Mouse (Mus musculus) heart, embryonic 16.5 days (tissue): ENCODE data around the gene Tead1. TPM values are rescaled to one million over a fixed set of nuclear protein-coding genes. Genes with fewer than 3 reads are reported as not detected.

Experiments used
- ATAC-seq: fragments of 200-750 bp; cut with Nextera tagmentation; replicated peaks from 2 replicates; pipeline ENCODE4 v1.8.0; 2017; ENCODE audit warnings: moderate number of reproducible peaks; ENCODE audit not compliant: insufficient read depth, low FRiP score; ENCODE audit errors: extremely low read depth
- H3K27ac ChIP-seq: fragments of 300-500 bp; sonication (generic); 2 replicates; pipeline ENCODE4 v1.5.1; 2014; ENCODE audit warnings: mild to moderate bottlenecking, low read length, control low read depth, moderate library complexity
- H3K27me3 ChIP-seq: fragments of 300-500 bp; sonication (generic); 2 replicates; pipeline ENCODE4 v1.6.1; 2014; ENCODE audit warnings: low read length, mixed read lengths; ENCODE audit not compliant: control insufficient read depth, insufficient read depth
- H3K36me3 ChIP-seq: fragments of 300-500 bp; sonication (generic); 2 replicates; pipeline ENCODE4 v1.6.1; 2014; ENCODE audit not compliant: control insufficient read depth, insufficient read depth
- H3K4me1 ChIP-seq: fragments of 300-500 bp; sonication (generic); 2 replicates; pipeline ENCODE4 v1.6.1; 2014; ENCODE audit warnings: low read length, mixed read lengths; ENCODE audit not compliant: control insufficient read depth, insufficient read depth
- H3K4me2 ChIP-seq: fragments of 300-500 bp; sonication (generic); 2 replicates; pipeline ENCODE4 v1.6.1; 2014; ENCODE audit warnings: low read depth, mild to moderate bottlenecking, control low read depth, low read length
- H3K4me3 ChIP-seq: fragments of 300-500 bp; sonication (generic); 2 replicates; pipeline ENCODE4 v1.5.1; 2014; ENCODE audit warnings: mild to moderate bottlenecking, control low read depth, low read length
- H3K9ac ChIP-seq: fragments of 300-500 bp; sonication (generic); 2 replicates; pipeline ENCODE4 v1.6.1; 2014; ENCODE audit warnings: low read length, control low read depth
- H3K9me3 ChIP-seq: fragments of 300-500 bp; sonication (generic); replicated peaks from 2 replicates; pipeline ENCODE4 v1.6.1; 2016; ENCODE audit warnings: low read length; ENCODE audit not compliant: control insufficient read depth
- WGBS: fragments of 180-500 bp; shearing (Covaris S2); extraction: QIAGEN DNeasy Blood & Tissue Kit; methylation state at CpG from one replicate; pipeline ENCODE4 v1.1.7; 2014; 5-methylcytosine and 5-hydroxymethylcytosine counted together
- polyA plus RNA-seq: library from polyadenylated mRNA; unstranded; fragments of >200 nt; fragmentation: Nextera tagmentation; extraction: Ambion mirVana; gene quantifications from 2 replicates; pipeline ENCODE4 v1.2.1, GENCODE M21; 2015

The Tead1 gene
- polyA plus RNA-seq, 1 experiment from 2014 or later, result 19.4 TPM

DNA sequence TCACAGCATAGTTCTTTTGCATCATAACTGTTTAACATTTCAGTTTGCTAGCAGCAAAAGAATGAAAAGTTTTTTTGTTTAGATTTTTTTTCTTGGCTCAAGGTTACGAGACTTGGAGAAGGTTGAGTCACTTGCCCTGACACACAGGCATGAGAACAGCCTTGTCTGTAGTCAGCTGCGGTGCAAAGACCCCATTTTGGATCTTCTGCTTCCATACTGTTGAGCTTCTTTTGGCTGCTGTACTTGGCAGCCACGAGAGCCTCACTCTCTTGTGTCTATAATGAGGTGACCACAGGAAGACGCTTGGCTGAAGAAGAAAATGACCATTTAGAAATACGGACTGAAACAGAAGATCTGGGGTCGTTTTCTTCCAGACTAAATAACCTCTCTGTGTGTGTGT is 159.0 kb downstream of the Tead1 start:
- no peak overlapping the region for H3K4me2 ChIP-seq
- no peak overlapping the region for H3K4me3 ChIP-seq
- no peaks in the 10 kb centered on the region for H3K4me1 ChIP-seq
- H3K27ac ChIP-seq, result no peak overlapping the region
- WGBS, result 83% methylated on average over 6 of the region's 6 CpGs
- no peak for ATAC-seq
- no peaks in the 10 kb centered on the region; the same call in 1 of the 2 replicates for H3K36me3 ChIP-seq
- no peak overlapping the region for H3K9ac ChIP-seq
- peaks cover 10% of the 10 kb centered on the region; the same call in 1 of the 2 replicates for H3K9me3 ChIP-seq
- no peaks in the 10 kb centered on the region for H3K27me3 ChIP-seq

DNA sequence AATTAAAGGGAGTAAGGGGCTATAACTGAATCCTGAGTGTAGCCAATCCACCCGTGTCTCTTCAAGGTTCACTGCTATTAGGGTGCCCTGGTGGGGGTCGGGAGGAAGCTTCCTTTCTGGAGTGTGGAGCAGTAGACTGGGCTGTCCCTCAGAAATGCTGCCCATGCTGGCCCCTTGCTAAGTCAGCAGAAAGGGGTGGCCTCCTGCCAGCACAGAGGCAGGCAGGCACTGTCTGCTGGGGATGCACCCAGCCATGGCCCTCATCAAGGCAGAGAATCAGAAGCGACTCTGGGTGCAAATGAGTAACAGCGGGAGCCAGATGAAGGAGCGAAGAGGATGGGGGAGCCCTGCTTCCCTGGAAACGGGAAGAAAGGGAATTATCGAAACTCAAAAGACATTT is 161.2 kb downstream of the Tead1 start:
- Histone ChIP-seq H3K4me3 (no peak overlapping the region), H3K36me3 (no peaks in the 10 kb centered on the region; the same call in 1 of the 2 replicates), H3K4me2 (no peak overlapping the region), H3K27me3 (no peaks in the 10 kb centered on the region), H3K27ac (no peak overlapping the region), H3K9me3 (peaks cover 10% of the 10 kb centered on the region; the same call in 1 of the 2 replicates), H3K9ac (no peak overlapping the region), H3K4me1 (no peaks in the 10 kb centered on the region)
- ATAC-seq, result no peak
- 57% methylated on average over 7 of the region's 7 CpGs for WGBS

DNA sequence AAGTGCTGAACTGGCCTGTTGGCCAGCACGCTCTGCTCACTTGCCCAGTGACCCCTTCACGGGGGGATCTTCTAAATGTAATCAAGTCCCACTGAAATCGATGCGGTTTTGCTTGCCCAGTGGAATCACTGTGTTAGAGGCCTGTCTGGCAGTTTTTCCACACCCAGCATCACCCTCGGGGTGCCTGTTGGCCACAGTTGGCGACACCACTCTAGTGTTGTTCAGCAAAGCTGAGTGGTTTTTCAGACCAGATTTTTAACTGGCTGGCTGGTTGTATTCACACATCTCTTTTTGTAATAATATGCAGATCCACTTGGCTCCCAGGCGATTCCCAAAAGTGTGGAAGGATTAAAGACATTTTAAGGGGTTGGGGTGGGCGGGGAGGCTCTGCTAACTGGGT is 161.8 kb downstream of the Tead1 start:
- Histone ChIP-seq H3K36me3 (no peaks in the 10 kb centered on the region; the same call in 1 of the 2 replicates), H3K27me3 (no peaks in the 10 kb centered on the region), H3K4me3 (no peak overlapping the region), H3K9me3 (peaks cover 10% of the 10 kb centered on the region; the same call in 1 of the 2 replicates), H3K4me1 (no peaks in the 10 kb centered on the region), H3K4me2 (no peak overlapping the region), H3K9ac (no peak overlapping the region), H3K27ac (no peak overlapping the region)
- WGBS, result 56% methylated on average over 8 of the region's 8 CpGs
- no peak for ATAC-seq

DNA sequence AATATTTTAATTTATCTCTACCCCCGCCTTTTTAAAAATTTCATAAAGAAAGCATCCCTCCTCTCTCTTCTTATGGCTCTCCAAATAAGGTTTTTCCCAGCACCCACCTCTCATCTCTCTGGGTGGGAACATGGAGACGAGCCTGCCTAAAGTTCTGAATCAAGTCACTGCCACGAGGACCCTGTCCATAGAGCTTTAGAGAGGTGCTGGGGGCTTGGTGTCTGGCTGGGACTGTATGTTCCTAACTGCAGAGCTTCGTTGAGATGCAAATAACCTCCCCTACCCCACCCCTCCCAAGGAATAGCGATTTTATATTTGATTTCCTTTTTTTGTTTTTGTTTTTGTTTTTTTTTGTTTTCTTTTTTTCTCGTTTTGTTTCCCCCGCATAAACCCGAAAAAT is 162.4 kb downstream of the Tead1 start:
- Histone ChIP-seq H3K4me3 (no peak overlapping the region), H3K36me3 (no peaks in the 10 kb centered on the region; the same call in 1 of the 2 replicates), H3K27me3 (no peaks in the 10 kb centered on the region), H3K4me1 (no peaks in the 10 kb centered on the region), H3K27ac (no peak overlapping the region), H3K9me3 (peaks cover 10% of the 10 kb centered on the region; the same call in 1 of the 2 replicates), H3K9ac (no peak overlapping the region), H3K4me2 (peak overlapping the region; percentile 51; the same call in 1 of the 2 replicates)
- ATAC-seq, result no peak
- WGBS, result 40% methylated on average over 8 of the region's 8 CpGs

DNA sequence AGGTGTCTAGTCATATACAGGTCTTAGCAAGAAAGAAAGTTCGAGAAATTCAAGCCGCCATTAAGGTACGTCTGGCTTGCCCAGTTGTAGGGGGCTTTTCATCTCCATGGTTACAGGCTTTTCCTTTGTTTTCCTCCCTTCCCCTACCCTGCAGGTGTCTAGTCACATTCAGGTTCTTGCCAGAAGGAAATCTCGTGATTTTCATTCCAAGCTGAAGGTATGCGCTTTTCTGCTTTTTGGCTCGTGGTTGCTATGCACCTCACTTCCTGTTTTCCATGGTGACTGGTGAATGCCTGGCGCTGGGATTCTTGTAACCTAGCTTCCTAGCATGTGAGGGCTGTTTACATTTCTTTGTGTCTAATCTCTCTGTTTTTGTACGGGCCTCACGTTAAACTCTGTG is 162.8 kb downstream of the Tead1 start:
- H3K4me2 ChIP-seq, result peak overlapping the region; percentile 51
- no peak for ATAC-seq
- no peaks in the 10 kb centered on the region for H3K4me1 ChIP-seq
- peaks cover 7% of the 10 kb centered on the region; the same call in 1 of the 2 replicates for H3K9me3 ChIP-seq
- no peak overlapping the region for H3K27ac ChIP-seq
- 44% methylated on average over 9 of the region's 9 CpGs for WGBS
- H3K27me3 ChIP-seq, result no peaks in the 10 kb centered on the region
- H3K4me3 ChIP-seq, result peak overlapping the region; percentile 18; the same call in 1 of the 2 replicates
- H3K36me3 ChIP-seq, result no peaks in the 10 kb centered on the region; the same call in 1 of the 2 replicates
- no peak overlapping the region for H3K9ac ChIP-seq

DNA sequence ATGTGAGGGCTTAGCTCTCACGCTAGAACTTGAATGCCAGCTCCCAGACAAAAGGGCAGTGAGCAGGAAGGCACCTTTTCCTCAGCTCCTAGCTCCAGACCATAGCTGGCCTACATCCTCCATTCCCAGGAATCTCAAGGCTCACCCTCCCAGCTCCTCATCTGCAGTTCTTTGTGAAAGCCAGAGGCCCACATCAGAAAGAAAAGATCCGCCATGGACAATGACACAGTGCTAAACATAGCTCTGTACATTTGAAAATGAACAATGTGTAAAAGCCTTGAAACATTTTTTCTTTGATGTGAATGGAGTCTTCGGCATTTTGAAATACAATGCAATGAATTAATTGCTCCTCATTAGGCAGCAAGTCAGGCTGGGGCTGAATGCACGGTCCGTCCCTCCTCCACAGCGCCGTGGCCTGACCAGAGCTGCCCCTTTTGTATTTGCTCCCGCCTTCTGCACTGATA is 172.2 kb downstream of the Tead1 start:
- Histone ChIP-seq H3K27ac (no peak overlapping the region), H3K4me3 (no peak overlapping the region), H3K9ac (no peak overlapping the region), H3K27me3 (no peaks in the 10 kb centered on the region), H3K4me1 (peaks cover 38% of the 10 kb centered on the region), H3K36me3 (peaks cover 7% of the 10 kb centered on the region), H3K4me2 (no peak overlapping the region), H3K9me3 (no peaks in the 10 kb centered on the region)
- WGBS, result 38% methylated on average over 8 of the region's 8 CpGs
- no peak for ATAC-seq

DNA sequence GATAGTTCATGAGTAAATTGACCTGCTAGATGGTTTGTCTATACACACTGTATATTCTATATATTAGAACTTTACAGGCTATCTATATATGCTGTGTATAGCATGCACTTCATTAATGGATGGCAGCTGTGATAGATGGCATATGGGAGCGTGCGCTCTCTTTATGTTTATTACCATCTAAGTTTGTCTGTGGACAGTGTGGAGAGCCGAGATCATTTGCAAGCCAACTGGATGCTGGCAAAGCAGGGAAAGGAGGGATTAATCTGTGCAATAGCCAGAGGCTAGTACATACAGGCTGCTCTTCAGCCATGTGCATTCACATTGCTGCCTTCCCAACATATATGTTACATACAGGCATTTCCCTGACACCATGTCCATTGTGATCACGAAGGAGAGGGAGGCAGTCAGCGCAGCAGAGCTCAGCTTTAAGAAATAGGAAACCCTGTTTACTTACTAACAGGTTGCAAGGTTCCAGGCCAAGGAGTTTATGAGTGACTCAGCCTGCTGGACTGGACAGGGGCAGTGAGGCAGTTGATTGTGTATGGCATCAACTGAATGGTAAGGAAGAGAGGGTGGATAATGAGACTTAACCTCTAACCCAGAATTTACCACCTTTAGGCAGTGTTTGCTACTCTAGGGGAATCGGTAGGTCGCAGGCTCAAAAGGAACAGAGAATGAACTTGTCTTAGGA is 173.2 kb downstream of the Tead1 start:
- H3K9me3 ChIP-seq, result no peaks in the 10 kb centered on the region
- peaks cover 9% of the 10 kb centered on the region for H3K36me3 ChIP-seq
- H3K4me3 ChIP-seq, result no peak overlapping the region
- peaks cover 38% of the 10 kb centered on the region for H3K4me1 ChIP-seq
- 71% methylated on average over 7 of the region's 7 CpGs for WGBS
- no peak overlapping the region for H3K27ac ChIP-seq
- no peaks in the 10 kb centered on the region for H3K27me3 ChIP-seq
- no peak for ATAC-seq
- no peak overlapping the region for H3K4me2 ChIP-seq
- H3K9ac ChIP-seq, result no peak overlapping the region

DNA sequence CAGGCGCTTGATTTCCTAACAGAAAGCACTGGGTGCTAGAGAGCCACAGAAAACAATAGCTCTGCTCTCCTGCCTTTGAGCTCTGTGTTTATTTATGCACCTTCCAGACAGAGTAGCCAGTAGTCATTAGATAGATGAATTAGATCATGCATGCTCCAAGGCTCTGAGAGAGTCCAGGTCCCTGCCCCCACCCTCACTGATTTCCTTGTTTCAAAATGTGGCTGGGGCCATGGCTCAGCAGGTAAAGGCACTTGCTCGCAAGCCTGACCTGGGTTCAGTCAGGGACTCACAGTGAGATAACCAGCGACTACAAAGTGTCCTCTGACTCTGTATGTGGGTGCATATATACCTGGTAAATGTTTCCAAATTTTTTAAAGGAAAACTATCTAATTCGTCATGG is 174.7 kb downstream of the Tead1 start:
- Histone ChIP-seq H3K4me3 (no peak overlapping the region), H3K9ac (no peak overlapping the region), H3K27ac (no peak overlapping the region), H3K9me3 (no peaks in the 10 kb centered on the region), H3K36me3 (peaks cover 13% of the 10 kb centered on the region), H3K4me2 (no peak overlapping the region), H3K4me1 (peaks cover 38% of the 10 kb centered on the region), H3K27me3 (no peaks in the 10 kb centered on the region)
- 73% methylated on average over 4 of the region's 4 CpGs for WGBS
- no peak for ATAC-seq

DNA sequence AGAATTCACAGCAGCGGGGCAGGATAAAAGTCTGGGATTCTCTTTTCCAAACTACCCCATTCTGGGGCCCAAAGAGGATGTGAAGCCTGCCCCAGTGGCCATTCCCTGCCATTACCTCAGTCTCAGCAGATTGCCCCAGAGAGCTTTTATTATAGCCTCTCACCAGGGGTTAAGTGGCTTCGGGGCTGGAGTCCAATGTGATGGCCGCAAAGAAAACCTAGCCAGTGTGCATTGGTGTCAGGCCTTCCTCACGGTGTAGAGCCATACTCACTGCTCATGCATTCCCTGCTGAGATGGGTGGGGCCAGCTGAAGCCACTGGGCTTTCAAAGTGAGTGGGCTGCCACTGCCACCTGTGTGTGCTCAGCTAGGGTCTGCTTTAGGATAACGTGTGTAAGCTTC is 175.4 kb downstream of the Tead1 start:
- H3K4me3 ChIP-seq, result no peak overlapping the region
- no peak overlapping the region for H3K9ac ChIP-seq
- peaks cover 9% of the 10 kb centered on the region; the same call in 1 of the 2 replicates for H3K36me3 ChIP-seq
- H3K27me3 ChIP-seq, result no peaks in the 10 kb centered on the region
- peaks cover 38% of the 10 kb centered on the region for H3K4me1 ChIP-seq
- ATAC-seq, result no peak
- no peaks in the 10 kb centered on the region for H3K9me3 ChIP-seq
- no peak overlapping the region; the same call in 1 of the 2 replicates for H3K27ac ChIP-seq
- WGBS, result 41% methylated on average over 5 of the region's 5 CpGs
- H3K4me2 ChIP-seq, result no peak overlapping the region
